Mouse (Mus musculus): Measurements from ENCODE around the gene Abcb9. TPM values are rescaled to one million over a fixed set of nuclear protein-coding genes. Genes with fewer than 3 reads are reported as not detected.

The Abcb9 gene
- polyA plus RNA-seq, 1 experiment from 2014 or later = 2.3 TPM

DNA sequence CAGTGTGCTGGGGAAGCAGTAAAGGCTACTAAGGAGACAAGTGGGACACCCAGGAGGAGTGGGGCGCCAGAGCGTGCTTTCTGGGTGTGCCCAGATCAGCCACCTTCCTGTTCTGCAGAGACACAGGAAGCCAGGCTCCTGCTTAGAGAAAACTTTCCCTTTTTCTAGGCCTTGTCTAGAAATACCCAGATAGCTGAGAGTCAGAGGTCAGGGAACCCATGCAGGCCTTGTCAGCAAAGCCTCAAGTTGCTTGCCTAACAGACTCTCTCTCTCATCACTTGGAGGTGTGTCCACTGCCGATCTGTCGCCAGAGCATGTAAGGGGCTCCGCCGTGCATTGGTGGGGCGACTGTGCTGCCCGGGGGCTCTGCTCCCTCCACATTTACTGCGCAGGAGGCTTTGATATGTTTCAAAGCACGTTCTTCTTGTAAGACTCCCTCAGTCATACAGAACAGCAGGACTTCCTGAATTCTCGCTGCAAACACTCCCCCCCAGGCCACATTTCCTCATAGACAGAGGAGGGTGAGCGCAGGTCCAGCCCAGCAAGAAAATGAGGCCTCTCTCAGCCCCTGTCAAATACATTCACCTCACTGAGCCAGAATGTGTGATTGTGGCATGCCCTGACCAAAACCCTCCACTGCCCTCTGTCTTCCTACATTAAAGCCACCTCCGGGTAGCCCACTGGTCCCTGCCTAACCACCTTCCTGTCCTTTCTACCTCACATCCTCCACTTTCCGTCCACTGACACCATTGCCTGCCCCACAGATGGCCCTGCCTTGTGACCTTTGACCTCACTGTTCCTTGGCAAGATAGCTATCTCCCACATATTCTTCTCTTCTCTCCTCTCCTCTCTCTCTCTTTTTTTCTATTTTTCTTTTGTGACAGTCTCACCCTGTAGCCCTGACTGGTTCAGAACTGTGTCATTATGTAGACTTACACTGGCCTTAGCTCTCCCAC, 45.2 kb downstream of the Abcb9 start:
- 56% methylated on average over 14 of the region's 14 CpGs for WGBS
- peaks cover 27% of the 10 kb centered on the region for H3K4me1 ChIP-seq (replicated peaks)
- peak; percentile 30; the same call in 1 of the 2 replicates for ATAC-seq
- no peaks in the 10 kb centered on the region for H3K36me3 ChIP-seq
- peak overlapping the region; percentile 56 for H3K27ac ChIP-seq
- 0 out of 2 replicates have a peak overlapping the region, but pooled peaks have one; percentile 8 for H3K9ac ChIP-seq
- peak overlapping the region; percentile 2; the same call in 1 of the 2 replicates for H3K4me2 ChIP-seq (replicated peaks)
- H3K27me3 ChIP-seq (replicated peaks) = no peaks in the 10 kb centered on the region
- no peaks in the 10 kb centered on the region for H3K9me3 ChIP-seq
- H3K4me3 ChIP-seq (replicated peaks) = no peak overlapping the region

DNA sequence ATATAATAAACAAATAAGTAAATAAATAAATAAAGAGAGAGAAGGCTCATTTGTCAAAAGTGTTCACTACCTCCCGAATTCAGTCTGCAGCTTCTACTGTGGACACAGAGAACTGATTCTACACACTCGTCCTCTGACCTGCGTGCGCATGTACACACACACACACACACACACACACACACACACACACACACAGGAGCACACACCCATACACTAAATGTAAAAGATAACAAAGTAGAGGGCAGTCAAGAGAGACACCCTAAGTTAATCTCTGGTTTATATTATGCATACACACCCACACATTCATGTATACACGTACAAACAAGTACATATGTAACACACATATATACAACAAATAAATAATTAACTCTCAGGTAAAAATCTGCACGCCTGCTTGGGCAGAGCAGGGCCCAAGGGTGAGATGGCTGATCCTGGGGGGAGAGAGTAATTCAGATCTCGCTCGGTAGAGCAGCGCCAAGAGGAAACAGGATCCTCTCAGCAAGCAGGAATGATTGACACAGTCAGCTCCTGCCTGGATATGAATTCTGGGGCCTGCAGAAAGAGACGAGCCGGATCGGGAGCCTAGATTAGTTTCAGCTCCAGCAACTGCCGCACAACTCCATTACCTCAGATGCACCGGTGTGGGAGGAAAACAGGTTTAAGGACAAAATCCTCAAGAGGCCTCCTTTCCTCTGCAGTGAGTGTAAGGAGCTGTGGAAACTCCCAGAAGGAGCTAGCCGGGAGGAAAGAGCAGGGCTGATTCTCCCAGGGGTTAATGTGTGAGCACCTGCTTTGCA, 46.2 kb downstream of the Abcb9 start:
- H3K9me3 ChIP-seq = no peaks in the 10 kb centered on the region
- no peak overlapping the region for H3K4me3 ChIP-seq (replicated peaks)
- 0 out of 2 replicates have a peak overlapping the region, but pooled peaks have one; percentile 2 for H3K4me2 ChIP-seq (replicated peaks)
- no peaks in the 10 kb centered on the region for H3K36me3 ChIP-seq
- WGBS = 65% methylated on average over 15 of the region's 15 CpGs
- ATAC-seq = no peak
- peaks cover 27% of the 10 kb centered on the region for H3K4me1 ChIP-seq (replicated peaks)
- H3K9ac ChIP-seq = 0 out of 2 replicates have a peak overlapping the region, but pooled peaks have one; percentile 8
- no peaks in the 10 kb centered on the region for H3K27me3 ChIP-seq (replicated peaks)
- peak overlapping the region; percentile 56; the same call in 1 of the 2 replicates for H3K27ac ChIP-seq

GRCm38 (mm10) chr5:124046741-124047401, 48.7 kb downstream of the Abcb9 start:
- 58% methylated on average over 7 of the region's 7 CpGs for WGBS
- Histone ChIP-seq H3K4me1 (replicated peaks) (peaks cover 27% of the 10 kb centered on the region), H3K9me3 (no peaks in the 10 kb centered on the region), H3K9ac (0 out of 2 replicates have a peak overlapping the region, but pooled peaks have one; percentile 13), H3K4me3 (replicated peaks) (no peak overlapping the region), H3K27me3 (replicated peaks) (no peaks in the 10 kb centered on the region), H3K36me3 (no peaks in the 10 kb centered on the region), H3K4me2 (replicated peaks) (no peak overlapping the region), H3K27ac (peak overlapping the region; percentile 66)
- peak; percentile 86 for ATAC-seq

GRCm38 (mm10) chr5:124045453-124046010, 50.1 kb downstream of the Abcb9 start:
- Histone ChIP-seq H3K4me1 (replicated peaks) (peaks cover 24% of the 10 kb centered on the region), H3K4me2 (replicated peaks) (no peak overlapping the region), H3K9ac (no peak overlapping the region), H3K27ac (no peak overlapping the region), H3K36me3 (no peaks in the 10 kb centered on the region), H3K27me3 (replicated peaks) (no peaks in the 10 kb centered on the region), H3K4me3 (replicated peaks) (no peak overlapping the region), H3K9me3 (no peaks in the 10 kb centered on the region)
- 35% methylated on average over 11 of the region's 11 CpGs for WGBS
- ATAC-seq = no peak

GRCm38 (mm10) chr5:124043999-124044398, 51.6 kb downstream of the Abcb9 start:
- no peaks in the 10 kb centered on the region for H3K36me3 ChIP-seq
- WGBS = 87% methylated on average over 5 of the region's 5 CpGs
- no peak overlapping the region for H3K4me2 ChIP-seq (replicated peaks)
- H3K9me3 ChIP-seq = no peaks in the 10 kb centered on the region
- H3K27me3 ChIP-seq (replicated peaks) = no peaks in the 10 kb centered on the region
- H3K4me3 ChIP-seq (replicated peaks) = no peak overlapping the region
- no peak for ATAC-seq
- peaks cover 13% of the 10 kb centered on the region; the same call in 1 of the 2 replicates for H3K4me1 ChIP-seq (replicated peaks)
- peak overlapping the region; percentile 65; the same call in 1 of the 2 replicates for H3K27ac ChIP-seq
- no peak overlapping the region for H3K9ac ChIP-seq

DNA sequence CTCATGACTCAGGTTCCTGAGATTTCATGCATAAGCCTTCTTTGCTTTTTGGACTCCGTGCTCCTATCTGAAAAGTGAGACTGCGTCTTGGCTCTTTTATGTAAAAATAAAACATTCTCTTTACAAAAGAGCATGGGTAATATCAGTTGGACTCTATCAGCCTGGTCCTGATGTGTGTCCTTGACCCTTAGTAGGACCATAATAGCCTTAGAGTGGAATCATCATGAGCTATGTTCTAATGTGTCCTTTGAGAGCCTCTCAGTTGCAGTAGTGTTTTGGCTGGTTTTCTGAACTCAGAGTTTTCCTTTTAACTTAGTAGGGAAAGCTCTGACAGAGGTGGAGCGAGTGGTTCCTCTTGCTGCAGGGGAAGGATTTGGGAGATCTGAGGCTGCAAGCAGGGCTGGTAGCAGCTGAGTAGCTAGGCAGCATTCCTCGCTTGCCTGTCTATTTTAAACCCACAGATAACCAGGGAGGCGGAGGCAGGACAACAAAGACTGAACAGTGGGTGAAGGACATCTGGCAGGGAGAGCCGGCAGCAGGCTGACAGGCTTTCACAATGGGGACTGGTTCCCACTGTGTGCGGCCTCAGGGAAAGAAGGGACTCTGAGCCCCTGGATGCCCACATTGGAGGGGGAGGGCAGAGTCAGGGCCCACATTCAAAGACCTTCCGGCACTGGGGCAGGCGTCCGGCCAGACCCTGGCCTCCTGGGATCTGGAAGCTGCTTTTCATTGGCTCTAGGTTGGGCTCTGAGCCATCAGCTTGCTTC, 52.2 kb downstream of the Abcb9 start:
- WGBS = 55% methylated on average over 10 of the region's 10 CpGs
- no peaks in the 10 kb centered on the region for H3K27me3 ChIP-seq (replicated peaks)
- no peaks in the 10 kb centered on the region for H3K36me3 ChIP-seq
- peak; percentile 35 for ATAC-seq
- no peak overlapping the region for H3K4me3 ChIP-seq (replicated peaks)
- no peak overlapping the region for H3K9ac ChIP-seq
- H3K4me1 ChIP-seq (replicated peaks) = peaks cover 13% of the 10 kb centered on the region; the same call in 1 of the 2 replicates
- no peak overlapping the region for H3K4me2 ChIP-seq (replicated peaks)
- no peaks in the 10 kb centered on the region for H3K9me3 ChIP-seq
- H3K27ac ChIP-seq = peak overlapping the region; percentile 65; the same call in 1 of the 2 replicates

GRCm38 (mm10) chr5:124041097-124041496, 54.5 kb downstream of the Abcb9 start:
- no peak overlapping the region for H3K4me2 ChIP-seq (replicated peaks)
- ATAC-seq = no peak
- H3K27me3 ChIP-seq (replicated peaks) = no peaks in the 10 kb centered on the region
- H3K9me3 ChIP-seq = no peaks in the 10 kb centered on the region
- no peak overlapping the region for H3K9ac ChIP-seq
- H3K27ac ChIP-seq = no peak overlapping the region
- no peaks in the 10 kb centered on the region for H3K4me1 ChIP-seq (replicated peaks)
- H3K4me3 ChIP-seq (replicated peaks) = no peak overlapping the region
- H3K36me3 ChIP-seq = no peaks in the 10 kb centered on the region
- 72% methylated on average over 9 of the region's 9 CpGs for WGBS

DNA sequence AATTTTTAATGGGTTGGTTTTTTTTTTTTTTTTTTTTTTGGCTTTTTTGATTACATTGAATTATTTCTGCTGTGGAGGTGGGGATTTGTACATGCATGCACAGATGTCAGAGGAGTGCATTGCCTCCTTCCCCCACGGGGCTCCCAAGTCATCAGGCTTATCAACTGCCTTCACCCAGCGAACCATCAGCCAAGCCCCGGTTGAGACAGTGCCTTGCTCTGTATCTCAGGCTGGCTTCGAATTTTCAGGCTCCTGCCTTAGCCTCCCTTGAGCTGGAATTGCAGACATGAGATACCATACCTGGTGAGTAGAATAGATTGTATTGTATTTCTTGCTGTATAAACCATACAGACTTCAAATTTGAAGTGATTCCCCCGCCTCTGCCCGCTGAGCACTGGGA, 56.0 kb downstream of the Abcb9 start:
- Histone ChIP-seq H3K4me2 (replicated peaks) (no peak overlapping the region), H3K36me3 (no peaks in the 10 kb centered on the region), H3K9me3 (no peaks in the 10 kb centered on the region), H3K4me1 (replicated peaks) (no peaks in the 10 kb centered on the region), H3K9ac (no peak overlapping the region), H3K27me3 (replicated peaks) (no peaks in the 10 kb centered on the region), H3K4me3 (replicated peaks) (no peak overlapping the region), H3K27ac (no peak overlapping the region)
- 87% methylated on average over 6 of the region's 6 CpGs for WGBS
- ATAC-seq = no peak

DNA sequence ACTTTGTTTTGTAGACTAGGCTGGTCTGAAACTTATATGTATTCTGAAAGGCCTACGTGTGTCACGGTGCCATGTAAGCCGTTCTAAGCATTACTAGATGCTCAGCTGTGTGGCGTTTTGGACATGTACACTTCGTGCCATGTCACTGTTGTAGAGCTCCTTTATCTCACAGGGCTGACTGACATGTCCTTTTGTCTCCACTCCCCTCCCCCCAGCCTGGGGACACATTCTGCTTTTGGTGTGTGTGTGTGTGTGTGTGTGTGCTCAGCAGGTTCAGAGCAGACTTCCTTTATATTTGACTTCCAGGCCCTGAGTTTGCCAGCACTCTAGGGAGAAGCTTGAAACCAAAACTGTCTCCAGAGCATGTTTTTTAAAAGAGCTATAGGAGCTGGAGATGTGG, 58.8 kb downstream of the Abcb9 start:
- no peak for ATAC-seq
- H3K4me1 ChIP-seq (replicated peaks) = no peaks in the 10 kb centered on the region
- H3K4me2 ChIP-seq (replicated peaks) = no peak overlapping the region
- no peaks in the 10 kb centered on the region for H3K36me3 ChIP-seq
- H3K4me3 ChIP-seq (replicated peaks) = no peak overlapping the region
- no peak overlapping the region for H3K9ac ChIP-seq
- H3K27me3 ChIP-seq (replicated peaks) = no peaks in the 10 kb centered on the region
- no peak overlapping the region for H3K27ac ChIP-seq
- 78% methylated on average over 5 of the region's 5 CpGs for WGBS
- H3K9me3 ChIP-seq = no peaks in the 10 kb centered on the region

DNA sequence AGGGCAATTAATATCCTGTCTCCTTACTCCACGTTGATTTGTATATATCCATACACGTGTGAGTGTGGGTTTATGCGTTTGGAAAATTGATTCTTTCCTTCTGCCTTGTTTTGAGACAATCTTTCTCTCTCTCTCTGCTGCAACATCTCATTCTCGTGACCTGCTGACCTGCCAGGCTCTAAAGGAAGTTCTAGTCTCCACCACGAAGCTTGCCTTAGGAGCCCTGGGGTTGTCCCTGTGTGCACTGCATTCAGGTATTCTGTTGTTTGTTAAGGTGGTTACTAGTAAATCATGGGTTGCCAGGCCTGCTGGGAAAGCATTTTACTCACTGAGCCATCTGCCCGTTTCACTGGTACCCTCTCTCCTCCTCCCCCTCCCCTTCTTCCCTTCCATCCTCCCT, 59.3 kb downstream of the Abcb9 start:
- no peaks in the 10 kb centered on the region for H3K36me3 ChIP-seq
- ATAC-seq = no peak
- no peaks in the 10 kb centered on the region for H3K27me3 ChIP-seq (replicated peaks)
- no peak overlapping the region for H3K9ac ChIP-seq
- H3K27ac ChIP-seq = no peak overlapping the region
- H3K4me3 ChIP-seq (replicated peaks) = no peak overlapping the region
- no peaks in the 10 kb centered on the region; the same call in 1 of the 2 replicates for H3K4me1 ChIP-seq (replicated peaks)
- H3K4me2 ChIP-seq (replicated peaks) = no peak overlapping the region
- no peaks in the 10 kb centered on the region for H3K9me3 ChIP-seq
- 28% methylated on average over 6 of the region's 6 CpGs for WGBS

- Histone ChIP-seq H3K27me3 (replicated peaks) (no peaks in the 10 kb centered on the region), H3K9me3 (no peaks in the 10 kb centered on the region), H3K4me3 (replicated peaks) (no peak overlapping the region), H3K4me1 (replicated peaks) (peaks cover 4% of the 10 kb centered on the region), H3K27ac (no peak overlapping the region), H3K9ac (no peak overlapping the region), H3K36me3 (no peaks in the 10 kb centered on the region), H3K4me2 (replicated peaks) (no peak overlapping the region)
- WGBS = 75% methylated on average over 7 of the region's 8 CpGs
- no peak for ATAC-seq
Measured at GRCm38 (mm10) chr5:124035806-124036205, 59.8 kb downstream of the Abcb9 start.

Data from intestine, embryonic 15.5 days (tissue).